Mouse (Mus musculus) embryonic facial prominence, embryonic 11.5 days (tissue): ENCODE measurements around the gene Gm49416. TPM values are rescaled to one million over a fixed set of nuclear protein-coding genes. Genes with fewer than 3 reads are reported as not detected.
A peak's percentile ranks its signal among the peaks of the same experiment; 100 is the strongest.

Experiments used
- ATAC-seq: fragments of 200-750 bp; cut with Nextera tagmentation; replicated peaks from 2 replicates; pipeline ENCODE4 v1.8.0; 2017; ENCODE audit warnings: low read depth; ENCODE audit not compliant: insufficient number of reproducible peaks, low FRiP score, low TSS enrichment
- DNase-seq: peaks from one replicate; pipeline ENCODE4 v3.0.0-alpha.2; 2015; ENCODE audit warnings: low spot score
- H3K27ac ChIP-seq: fragments of 300-500 bp; sonication (generic); replicated peaks from 2 replicates; pipeline ENCODE4 v1.5.1; 2014; ENCODE audit warnings: mild to moderate bottlenecking, low read depth, low read length, control low read depth
- H3K27me3 ChIP-seq: fragments of 300-500 bp; sonication (generic); 2 replicates; pipeline ENCODE4 v1.6.1; 2014; ENCODE audit warnings: mild to moderate bottlenecking, low read length, moderate library complexity, mixed read lengths; ENCODE audit not compliant: control insufficient read depth, insufficient read depth
- H3K36me3 ChIP-seq: fragments of 300-500 bp; sonication (generic); replicated peaks from 2 replicates; pipeline ENCODE4 v1.6.1; 2014; ENCODE audit warnings: low read depth, mild to moderate bottlenecking, low read length, moderate library complexity, mixed read lengths; ENCODE audit not compliant: control insufficient read depth, insufficient read depth
- H3K4me1 ChIP-seq: fragments of 300-500 bp; sonication (generic); 2 replicates; pipeline ENCODE4 v1.6.1; 2014; ENCODE audit warnings: low read length, mixed read lengths; ENCODE audit not compliant: control insufficient read depth, insufficient read depth
- H3K4me2 ChIP-seq: fragments of 300-500 bp; sonication (generic); 2 replicates; pipeline ENCODE4 v1.6.1; 2014; ENCODE audit warnings: low read depth, mild to moderate bottlenecking, control low read depth, low read length, moderate library complexity
- H3K4me3 ChIP-seq: fragments of 300-500 bp; sonication (generic); 2 replicates; pipeline ENCODE4 v1.5.1; 2014; ENCODE audit warnings: low read depth, low read length, control low read depth
- H3K9ac ChIP-seq: fragments of 300-500 bp; sonication (generic); replicated peaks from 2 replicates; pipeline ENCODE4 v1.6.1; 2014; ENCODE audit warnings: mild to moderate bottlenecking, control low read depth, low read length
- H3K9me3 ChIP-seq: fragments of 300-500 bp; sonication (generic); replicated peaks from 2 replicates; pipeline ENCODE4 v1.6.1; 2016; ENCODE audit warnings: mild to moderate bottlenecking, low read length, inconsistent platforms, mixed read lengths; ENCODE audit not compliant: control insufficient read depth
- WGBS: fragments of 180-500 bp; shearing (Covaris S2); extraction: QIAGEN DNeasy Blood & Tissue Kit; methylation state at CpG from one replicate; pipeline ENCODE4 v1.1.7; 2014; 5-methylcytosine and 5-hydroxymethylcytosine counted together
- polyA plus RNA-seq: library from polyadenylated mRNA; unstranded; fragments of >200 nt; fragmentation: Nextera tagmentation; extraction: Ambion mirVana; gene quantifications from 2 replicates; pipeline ENCODE4 v1.2.1, GENCODE M21; 2014

Gm49416 gene
- 0.34 TPM in 1 of 2 replicates, not detected in the other for polyA plus RNA-seq

- DNase-seq: peak; percentile 99
- WGBS: under 1% methylated on average over 58 of the region's 58 CpGs
- H3K27me3 ChIP-seq: no peaks in the 10 kb centered on the region
- no peaks in the 10 kb centered on the region for H3K4me1 ChIP-seq
- ATAC-seq: peak; percentile 95
- H3K36me3 ChIP-seq: peaks cover 4% of the 10 kb centered on the region
- H3K9ac ChIP-seq: peak within 1 kb of the TSS; percentile 77
- peak within 1 kb of the TSS; percentile 68 for H3K4me2 ChIP-seq
- H3K4me3 ChIP-seq: peak within 1 kb of the TSS; percentile 44
- H3K9me3 ChIP-seq: no peaks in the 10 kb centered on the region
- H3K27ac ChIP-seq: peak within 1 kb of the TSS; percentile 60
Observed at GRCm38 (mm10) chr19:8888511-8889385, at the start of gene Gm49416, which contains the start of gene 1810009A15Rik. Gm49416 (plus strand) TSS chr19:8888926. 1810009A15Rik (plus strand) TSS chr19:8888853.

GRCm38 (mm10) chr19:8839103-8839907 lies 49.4 kb upstream of the Gm49416 start, which contains the start of gene Gng3:
Gng3 (minus strand) TSS chr19:8839194.
- 46% methylated on average over 11 of the region's 11 CpGs for WGBS
- Histone ChIP-seq H3K27me3 (no peaks in the 10 kb centered on the region), H3K4me1 (peaks cover 2% of the 10 kb centered on the region; the same call in 1 of the 2 replicates), H3K27ac (peak within 1 kb of the TSS; percentile 95), H3K9ac (peak within 1 kb of the TSS; percentile 82), H3K4me2 (peak within 1 kb of the TSS; percentile 79), H3K9me3 (no peaks in the 10 kb centered on the region), H3K4me3 (peak within 1 kb of the TSS; percentile 39), H3K36me3 (peaks cover 4% of the 10 kb centered on the region)
- ATAC-seq: peak; percentile 77
- DNase-seq: peak; percentile 63

- no peaks in the 10 kb centered on the region for H3K36me3 ChIP-seq
- ATAC-seq: peak; percentile 66; the same call in 1 of the 2 replicates
- H3K4me2 ChIP-seq: peak overlapping the region; percentile 62
- H3K4me1 ChIP-seq: peaks cover 2% of the 10 kb centered on the region; the same call in 1 of the 2 replicates
- no peaks in the 10 kb centered on the region for H3K9me3 ChIP-seq
- DNase-seq: peak; percentile 68
- H3K27ac ChIP-seq: no peak overlapping the region
- H3K9ac ChIP-seq: peak overlapping the region; percentile 52
- no peaks in the 10 kb centered on the region for H3K27me3 ChIP-seq
- WGBS: 22% methylated on average over 29 of the region's 29 CpGs
- peak overlapping the region; percentile 27 for H3K4me3 ChIP-seq
Observed at GRCm38 (mm10) chr19:8839908-8840791, 48.6 kb upstream of the Gm49416 start.

GRCm38 (mm10) chr19:8841012-8841411 lies 47.7 kb upstream of the Gm49416 start:
- H3K4me2 ChIP-seq: peak overlapping the region; percentile 62

GRCm38 (mm10) chr19:8842961-8843360 lies 45.8 kb upstream of the Gm49416 start:
- H3K4me1 ChIP-seq: peaks cover 2% of the 10 kb centered on the region; the same call in 1 of the 2 replicates
- H3K9ac ChIP-seq: no peak overlapping the region
- no peak overlapping the region for H3K4me3 ChIP-seq
- 87% methylated on average over 6 of the region's 6 CpGs for WGBS
- no peak for DNase-seq
- ATAC-seq: no peak
- no peak overlapping the region for H3K27ac ChIP-seq
- H3K9me3 ChIP-seq: no peaks in the 10 kb centered on the region
- H3K27me3 ChIP-seq: no peaks in the 10 kb centered on the region
- no peak overlapping the region for H3K4me2 ChIP-seq
- no peaks in the 10 kb centered on the region for H3K36me3 ChIP-seq

More at GRCm38 (mm10) chr19:8841012-8841411, 47.7 kb upstream of the Gm49416 start:
- H3K36me3 ChIP-seq: no peaks in the 10 kb centered on the region
- WGBS: 90% methylated on average over 7 of the region's 7 CpGs
- H3K4me1 ChIP-seq: peaks cover 2% of the 10 kb centered on the region; the same call in 1 of the 2 replicates
- no peak overlapping the region for H3K4me3 ChIP-seq
- H3K9me3 ChIP-seq: no peaks in the 10 kb centered on the region
- no peak for ATAC-seq
- no peak for DNase-seq
- no peak overlapping the region for H3K9ac ChIP-seq
- no peak overlapping the region for H3K27ac ChIP-seq
- H3K27me3 ChIP-seq: no peaks in the 10 kb centered on the region

- DNase-seq (peak; percentile 89), ATAC-seq (no peak)
- Histone ChIP-seq H3K9me3 (no peaks in the 10 kb centered on the region), H3K9ac (no peak overlapping the region), H3K27ac (no peak overlapping the region), H3K4me1 (0 out of 2 replicates have a peak, but pooled peaks cover 2% of the 10 kb centered on the region), H3K27me3 (no peaks in the 10 kb centered on the region), H3K4me3 (no peak overlapping the region), H3K36me3 (no peaks in the 10 kb centered on the region), H3K4me2 (no peak overlapping the region)
- 67% methylated on average over 5 of the region's 5 CpGs for WGBS
Observed at GRCm38 (mm10) chr19:8844371-8845129, 44.2 kb upstream of the Gm49416 start.

GRCm38 (mm10) chr19:8848356-8848755 lies 40.4 kb upstream of the Gm49416 start:
- Histone ChIP-seq H3K9ac (no peak overlapping the region), H3K9me3 (no peaks in the 10 kb centered on the region), H3K27ac (no peak overlapping the region), H3K36me3 (no peaks in the 10 kb centered on the region), H3K4me2 (no peak overlapping the region), H3K4me1 (peaks cover 4% of the 10 kb centered on the region), H3K27me3 (no peaks in the 10 kb centered on the region), H3K4me3 (no peak overlapping the region)
- WGBS: 72% methylated on average over 5 of the region's 5 CpGs
- DNase-seq (no peak), ATAC-seq (no peak)
